Mouse (Mus musculus) kidney, adult 2 months (tissue): ENCODE results near the gene Ccdc85c.

ENCODE experiments used
- CTCF ChIP-seq: fragments of 200-500 bp; conservative IDR thresholded peaks from 2 replicates; pipeline ENCODE4 v1.5.1; 2011; ENCODE audit warnings: low read depth, mild to moderate bottlenecking, control low read depth, low read length, moderate library complexity, mixed read lengths; ENCODE audit not compliant: insufficient read depth, insufficient read length
- POLR2A ChIP-seq: fragments of 200-500 bp; IDR thresholded peaks from one replicate; pipeline ENCODE4 v1.6.1; 2011; ENCODE audit warnings: low read depth, low read length, control low read depth

DNA sequence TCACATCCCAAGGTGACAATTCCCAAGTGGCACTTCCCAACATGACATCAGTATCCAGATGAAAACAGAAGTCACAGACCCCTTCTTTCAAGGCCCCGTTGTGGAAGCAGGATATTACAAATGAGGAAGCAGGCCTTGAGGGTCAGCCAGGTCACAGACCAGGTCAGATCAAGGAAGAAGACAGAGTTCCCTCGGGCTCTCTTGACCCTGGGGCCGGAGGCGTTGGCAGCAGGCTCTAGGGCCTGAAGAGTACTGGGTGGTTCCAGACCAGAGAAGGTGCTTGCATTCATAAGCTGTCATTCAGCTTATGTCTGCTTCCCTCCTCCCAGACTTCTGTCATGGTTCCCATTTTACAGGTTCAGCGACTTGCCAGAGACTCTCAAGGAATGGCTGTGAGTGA, 5.5 kb downstream of the Ccdc85c start:
- TF ChIP-seq CTCF (no peak), POLR2A (no peak)
